In genomic region chr17:24209043-24209915, GRCm38 (mm10) we compare ENCODE assay signal across 8 mouse cellular contexts. TPM values are rescaled to one million over a fixed set of nuclear protein-coding genes. Genes with fewer than 3 reads are reported as not detected.
DNase-seq lines count a peak whose midpoint lies in the region; ATAC-seq and TF ChIP-seq lines count a peak whose summit lies in the region.

TSS of gene Ntn3 (minus strand) at chr17:24209531.

- peak within 1 kb of the TSS; percentile 96 for H3K4me2 ChIP-seq in embryonic facial prominence, embryonic 11.5 days (ENCODE audit: low read depth, low read length)
- H3K4me2 ChIP-seq in heart, embryonic 13.5 days: peak within 1 kb of the TSS; percentile 85

- no peak for TF ChIP-seq CTCF in small intestine, adult 2 months (IDR thresholded peaks at IDR 0.05; ENCODE audit: extremely low read depth, insufficient read length, insufficient replicate concordance, low read depth, low read length)

- ATAC-seq in embryonic facial prominence, embryonic 11.5 days (replicated peaks; ENCODE audit: insufficient number of reproducible peaks, low FRiP score, low TSS enrichment, low read depth): peak; percentile 62
- ATAC-seq in heart, embryonic 13.5 days (ENCODE audit: extremely low read depth, insufficient number of reproducible peaks, low FRiP score, low TSS enrichment): peak; percentile 41
- ATAC-seq in activated CD4-positive, CD25-positive, alpha-beta regulatory T cell, adult 4 months: no peak

- H3K9me3 ChIP-seq in embryonic facial prominence, embryonic 11.5 days (replicated peaks; ENCODE audit: control insufficient read depth, low read length): no peaks in the 10 kb centered on the region
- H3K9me3 ChIP-seq in heart, embryonic 13.5 days: no peaks in the 10 kb centered on the region

- DNase-seq in MEL-GATA-1-ER (ENCODE audit: extremely low read depth, low read depth): peak; percentile 51
- DNase-seq in adrenal gland, adult 2 months: peak; percentile 74
- DNase-seq in embryonic facial prominence, embryonic 11.5 days (ENCODE audit: low spot score): peak; percentile 94
- peak; percentile 73 to 83 for DNase-seq in kidney, postnatal 4 days
- peak; percentile 38 for DNase-seq in lung, postnatal 14 days

- H3K4me1 ChIP-seq in embryonic facial prominence, embryonic 11.5 days (ENCODE audit: control insufficient read depth, insufficient read depth, low read length): peaks cover 33% of the 10 kb centered on the region
- peaks cover 77% of the 10 kb centered on the region for H3K4me1 ChIP-seq in heart, embryonic 13.5 days
- peaks cover 43% of the 10 kb centered on the region for H3K4me1 ChIP-seq in small intestine, adult 2 months (ENCODE audit: control insufficient read depth, insufficient read depth, insufficient read length, low read length)

- H3K27ac ChIP-seq in embryonic facial prominence, embryonic 11.5 days (replicated peaks; ENCODE audit: low read depth, low read length): peak within 1 kb of the TSS; percentile 88
- peak within 1 kb of the TSS; percentile 67 for H3K27ac ChIP-seq in heart, embryonic 13.5 days (replicated peaks)
- no peak within 1 kb of the TSS for H3K27ac ChIP-seq in small intestine, adult 2 months (ENCODE audit: insufficient read depth, low read depth, low read length)

- H3K27me3 ChIP-seq in embryonic facial prominence, embryonic 11.5 days (ENCODE audit: control insufficient read depth, insufficient read depth, low read length): no peaks in the 10 kb centered on the region; the same call in 1 of the 2 replicates
- H3K27me3 ChIP-seq in heart, embryonic 13.5 days (replicated peaks): peaks cover 51% of the 10 kb centered on the region
- H3K27me3 ChIP-seq in small intestine, adult 2 months (ENCODE audit: control insufficient read depth, insufficient read depth, low read length): peaks cover 23% of the 10 kb centered on the region

- H3K36me3 ChIP-seq in embryonic facial prominence, embryonic 11.5 days (replicated peaks; ENCODE audit: control insufficient read depth, insufficient read depth, low read depth, low read length): no peaks in the 10 kb centered on the region
- H3K36me3 ChIP-seq in heart, embryonic 13.5 days: no peaks in the 10 kb centered on the region
- no peaks in the 10 kb centered on the region for H3K36me3 ChIP-seq in small intestine, adult 2 months (ENCODE audit: control insufficient read depth, insufficient read depth, low read length)

- under 1% methylated on average over 34 of the region's 43 CpGs for WGBS in embryonic facial prominence, embryonic 11.5 days
- 1% methylated on average over 43 of the region's 43 CpGs for WGBS in heart, embryonic 13.5 days
- 8% methylated on average over 42 of the region's 43 CpGs for WGBS in small intestine, adult 2 months

- H3K9ac ChIP-seq in embryonic facial prominence, embryonic 11.5 days (replicated peaks; ENCODE audit: low read length): peak within 1 kb of the TSS; percentile 82
- H3K9ac ChIP-seq in heart, embryonic 13.5 days: peak within 1 kb of the TSS; percentile 83

- peak within 1 kb of the TSS; percentile 73 for H3K4me3 ChIP-seq in embryonic facial prominence, embryonic 11.5 days (ENCODE audit: low read depth, low read length)
- H3K4me3 ChIP-seq in heart, embryonic 13.5 days: peak within 1 kb of the TSS; percentile 73
- peak within 1 kb of the TSS; percentile 51 for H3K4me3 ChIP-seq in small intestine, adult 2 months (ENCODE audit: low read depth, low read length)

- TF ChIP-seq POLR2A in small intestine, adult 2 months (IDR thresholded peaks at IDR 0.05; ENCODE audit: low read depth, low read length): no peak

RNA-seq across cellular contexts. Expression of gene Ntn3, which starts in this region (rescaled TPM):
- 1 to 10 TPM; 1.4 to 2.4 TPM for total RNA-seq in adrenal gland, adult 2 months (2021)
- polyA plus RNA-seq in adrenal gland, adult 2 months (2012; rRNA removed): 7.4 and 8.8 TPM in 2 replicates
- 6.2 and 7.1 TPM in 2 replicates for polyA plus RNA-seq in embryonic facial prominence, embryonic 11.5 days (2014; fragmentation: Nextera tagmentation; extraction: Ambion mirVana)
- polyA plus RNA-seq in heart, embryonic 13.5 days (2015; fragmentation: Nextera tagmentation; extraction: Ambion mirVana): 1.9 and 2.0 TPM in 2 replicates
- 1.3 and 1.6 TPM in 2 replicates for polyA plus RNA-seq in small intestine, adult 2 months (2012; rRNA removed)
- polyA plus RNA-seq in activated CD4-positive, CD25-positive, alpha-beta regulatory T cell, adult 4 months (2017; shearing (Covaris generic)): not detected

Comparison
In these comparisons a context has a peak if more than half of its experiments do, and no peak if none do; other contexts are left out.
1. DNase-seq: peak in every context shown above with its lines; median percentile 94 in embryonic facial prominence, embryonic 11.5 days; 78 in kidney, postnatal 4 days; 74 in adrenal gland, adult 2 months; 51 in MEL-GATA-1-ER; 38 in lung, postnatal 14 days.